Mouse (Mus musculus) midbrain, embryonic 16.5 days (tissue): ENCODE results near the gene Tcf7l1. TPM values are rescaled to one million over a fixed set of nuclear protein-coding genes. Genes with fewer than 3 reads are reported as not detected.
A peak's percentile ranks its signal among the peaks of the same experiment; 100 is the strongest.

ENCODE experiments used
- ATAC-seq: fragments of 200-750 bp; cut with Nextera tagmentation; 2 replicates; pipeline ENCODE4 v1.8.0; 2017; ENCODE audit warnings: moderate TSS enrichment
- H3K27ac ChIP-seq: fragments of 300-500 bp; sonication (generic); 2 replicates; pipeline ENCODE4 v1.5.1; 2014; ENCODE audit warnings: mild to moderate bottlenecking, low read length, mixed read lengths
- H3K27me3 ChIP-seq: fragments of 300-500 bp; sonication (generic); 2 replicates; pipeline ENCODE4 v1.6.1; 2014; ENCODE audit warnings: low read depth, low read length, mixed read lengths; ENCODE audit not compliant: control insufficient read depth, insufficient read depth
- H3K36me3 ChIP-seq: fragments of 300-500 bp; sonication (generic); 2 replicates; pipeline ENCODE4 v1.6.1; 2014; ENCODE audit warnings: mild to moderate bottlenecking, low read length, moderate library complexity, mixed read lengths; ENCODE audit not compliant: control insufficient read depth, insufficient read depth
- H3K4me1 ChIP-seq: fragments of 300-500 bp; sonication (generic); 2 replicates; pipeline ENCODE4 v1.6.1; 2014; ENCODE audit warnings: mild to moderate bottlenecking, low read length, mixed read lengths; ENCODE audit not compliant: control insufficient read depth, insufficient read depth
- H3K4me2 ChIP-seq: fragments of 300-500 bp; sonication (generic); 2 replicates; pipeline ENCODE4 v1.6.1; 2014; ENCODE audit warnings: mild to moderate bottlenecking, low read length, mixed read lengths
- H3K4me3 ChIP-seq: fragments of 300-500 bp; sonication (generic); 2 replicates; pipeline ENCODE4 v1.5.1; 2014; ENCODE audit warnings: low read depth, mild to moderate bottlenecking, low read length, moderate library complexity, mixed read lengths
- H3K9ac ChIP-seq: fragments of 300-500 bp; sonication (generic); 2 replicates; pipeline ENCODE4 v1.6.1; 2014; ENCODE audit warnings: low read depth, low read length, mixed read lengths
- H3K9me3 ChIP-seq: fragments of 300-500 bp; sonication (generic); replicated peaks from 2 replicates; pipeline ENCODE4 v1.6.1; 2014; ENCODE audit warnings: mild to moderate bottlenecking, low read length, mixed read lengths; ENCODE audit not compliant: control insufficient read depth, poor library complexity, severe bottlenecking
- WGBS: fragments of 180-500 bp; shearing (Covaris S2); extraction: QIAGEN DNeasy Blood & Tissue Kit; methylation state at CpG from one replicate; pipeline ENCODE4 v1.1.7; 2014; 5-methylcytosine and 5-hydroxymethylcytosine counted together
- polyA plus RNA-seq: library from polyadenylated mRNA; unstranded; fragments of >200 nt; fragmentation: Nextera tagmentation; extraction: Ambion mirVana; gene quantifications from 2 replicates; pipeline ENCODE4 v1.2.1, GENCODE M21; 2015

The Tcf7l1 gene
- polyA plus RNA-seq, 1 experiment from 2014 or later = 4.1 TPM

GRCm38 (mm10) chr6:72600216-72600615 is 188.8 kb downstream of the Tcf7l1 start:
- no peak for ATAC-seq
- 0 out of 2 replicates have a peak, but pooled peaks cover 2% of the 10 kb centered on the region for H3K36me3 ChIP-seq
- no peak overlapping the region for H3K27ac ChIP-seq
- H3K4me1 ChIP-seq = peaks cover 11% of the 10 kb centered on the region
- no peak overlapping the region for H3K4me2 ChIP-seq
- no peak overlapping the region for H3K9ac ChIP-seq
- 85% methylated on average over 6 of the region's 6 CpGs for WGBS
- no peaks in the 10 kb centered on the region for H3K9me3 ChIP-seq
- H3K4me3 ChIP-seq = no peak overlapping the region
- H3K27me3 ChIP-seq = no peaks in the 10 kb centered on the region

- H3K4me3 ChIP-seq = peak overlapping the region; percentile 72
These were observed 190.1 kb downstream of the Tcf7l1 start for GRCm38 (mm10) chr6:72598791-72599557.

GRCm38 (mm10) chr6:72597956-72598753 is 190.9 kb downstream of the Tcf7l1 start, which contains the start of the genes Elmod3 and Retsat:
Elmod3 (minus strand) TSS chr6:72598413.
Retsat (plus strand) TSS chr6:72598475.
- Histone ChIP-seq H3K27ac (peak within 1 kb of the TSS; percentile 47), H3K36me3 (no peaks in the 10 kb centered on the region), H3K9ac (peak within 1 kb of the TSS; percentile 81), H3K4me3 (peak within 1 kb of the TSS; percentile 72), H3K4me1 (peaks cover 11% of the 10 kb centered on the region), H3K4me2 (peak within 1 kb of the TSS; percentile 87), H3K9me3 (no peaks in the 10 kb centered on the region), H3K27me3 (no peaks in the 10 kb centered on the region)
- under 1% methylated on average over 38 of the region's 38 CpGs for WGBS
- peak; percentile 95 for ATAC-seq

More at GRCm38 (mm10) chr6:72598791-72599557, 190.1 kb downstream of the Tcf7l1 start:
- Histone ChIP-seq H3K9ac (peak overlapping the region; percentile 81; the same call in 1 of the 2 replicates), H3K9me3 (no peaks in the 10 kb centered on the region), H3K4me1 (peaks cover 11% of the 10 kb centered on the region), H3K4me2 (peak overlapping the region; percentile 87), H3K36me3 (no peaks in the 10 kb centered on the region), H3K27me3 (no peaks in the 10 kb centered on the region), H3K27ac (peak overlapping the region; percentile 43)
- WGBS = 45% methylated on average over 12 of the region's 12 CpGs
- ATAC-seq = peak; percentile 7; the same call in 1 of the 2 replicates

GRCm38 (mm10) chr6:72597083-72597874 is 191.8 kb downstream of the Tcf7l1 start:
- Histone ChIP-seq H3K4me3 (peak overlapping the region; percentile 72), H3K9me3 (no peaks in the 10 kb centered on the region), H3K27ac (no peak overlapping the region; the same call in 1 of the 2 replicates), H3K9ac (peak overlapping the region; percentile 81), H3K4me1 (peaks cover 11% of the 10 kb centered on the region), H3K4me2 (peak overlapping the region; percentile 87), H3K36me3 (no peaks in the 10 kb centered on the region), H3K27me3 (no peaks in the 10 kb centered on the region)
- 43% methylated on average over 13 of the region's 13 CpGs for WGBS
- ATAC-seq = 0 out of 2 replicates have a peak, but pooled peaks have one; percentile 1

- Histone ChIP-seq H3K4me2 (no peak overlapping the region), H3K4me1 (peaks cover 11% of the 10 kb centered on the region), H3K36me3 (no peaks in the 10 kb centered on the region), H3K9me3 (no peaks in the 10 kb centered on the region), H3K27me3 (no peaks in the 10 kb centered on the region), H3K27ac (no peak overlapping the region), H3K4me3 (no peak overlapping the region), H3K9ac (no peak overlapping the region)
- WGBS = 71% methylated on average over 5 of the region's 5 CpGs
- no peak for ATAC-seq
These were observed 195.1 kb downstream of the Tcf7l1 start for GRCm38 (mm10) chr6:72593914-72594313.

- Histone ChIP-seq H3K4me2 (no peak overlapping the region), H3K4me3 (no peak overlapping the region), H3K27me3 (no peaks in the 10 kb centered on the region), H3K36me3 (no peaks in the 10 kb centered on the region), H3K27ac (no peak overlapping the region), H3K9me3 (no peaks in the 10 kb centered on the region), H3K4me1 (peaks cover 11% of the 10 kb centered on the region), H3K9ac (no peak overlapping the region)
- ATAC-seq = no peak
- 72% methylated on average over 6 of the region's 6 CpGs for WGBS
These were observed 195.8 kb downstream of the Tcf7l1 start for GRCm38 (mm10) chr6:72593011-72593803.

- Histone ChIP-seq H3K27ac (no peak overlapping the region), H3K4me2 (no peak overlapping the region), H3K36me3 (no peaks in the 10 kb centered on the region), H3K9me3 (no peaks in the 10 kb centered on the region), H3K9ac (no peak overlapping the region), H3K4me1 (no peaks in the 10 kb centered on the region), H3K27me3 (no peaks in the 10 kb centered on the region), H3K4me3 (no peak overlapping the region)
- no peak for ATAC-seq
These were observed 198.9 kb downstream of the Tcf7l1 start for GRCm38 (mm10) chr6:72590111-72590510.

- no peak overlapping the region for H3K27ac ChIP-seq
- peaks cover 3% of the 10 kb centered on the region; the same call in 1 of the 2 replicates for H3K36me3 ChIP-seq
- H3K4me1 ChIP-seq = no peaks in the 10 kb centered on the region
- ATAC-seq = no peak
- no peak overlapping the region for H3K9ac ChIP-seq
- no peak overlapping the region for H3K4me2 ChIP-seq
- no peak overlapping the region for H3K4me3 ChIP-seq
- no peaks in the 10 kb centered on the region for H3K9me3 ChIP-seq
- H3K27me3 ChIP-seq = no peaks in the 10 kb centered on the region
These were observed 200.7 kb downstream of the Tcf7l1 start for GRCm38 (mm10) chr6:72588307-72588706.
